Mouse (Mus musculus) heart, postnatal 0 days (tissue): Measurements from ENCODE around the gene Eid2. TPM values are rescaled to one million over a fixed set of nuclear protein-coding genes. Genes with fewer than 3 reads are reported as not detected.

Experiments used
- ATAC-seq: fragments of 200-750 bp; cut with Nextera tagmentation; 2 replicates; pipeline ENCODE4 v1.8.0; 2017; ENCODE audit warnings: low read depth, moderate number of reproducible peaks, moderate library complexity; ENCODE audit not compliant: insufficient read depth
- DNase-seq: peaks from one replicate; pipeline ENCODE4 v3.0.0-alpha.2; 2016; ENCODE audit warnings: low spot score
- H3K27ac ChIP-seq: fragments of 300-500 bp; sonication (generic); 2 replicates; pipeline ENCODE4 v1.5.1; 2014; ENCODE audit warnings: low read depth, mild to moderate bottlenecking
- H3K27me3 ChIP-seq: fragments of 300-500 bp; sonication (generic); 2 replicates; pipeline ENCODE4 v1.6.1; 2014; ENCODE audit warnings: low read length, mixed read lengths; ENCODE audit not compliant: control insufficient read depth, insufficient read depth
- H3K36me3 ChIP-seq: fragments of 300-500 bp; sonication (generic); replicated peaks from 2 replicates; pipeline ENCODE4 v1.6.1; 2014; ENCODE audit warnings: low read length, mixed read lengths; ENCODE audit not compliant: control insufficient read depth, insufficient read depth
- H3K4me1 ChIP-seq: fragments of 300-500 bp; sonication (generic); 2 replicates; pipeline ENCODE4 v1.6.1; 2014; ENCODE audit warnings: antibody characterized with exemption; ENCODE audit not compliant: control insufficient read depth, insufficient read depth
- H3K4me2 ChIP-seq: fragments of 300-500 bp; sonication (generic); 2 replicates; pipeline ENCODE4 v1.6.1; 2014; ENCODE audit warnings: low read depth, mild to moderate bottlenecking, low read length, moderate library complexity
- H3K4me3 ChIP-seq: fragments of 300-500 bp; sonication (generic); 2 replicates; pipeline ENCODE4 v1.5.1; 2014; ENCODE audit warnings: low read depth, low read length
- H3K9ac ChIP-seq: fragments of 300-500 bp; sonication (generic); replicated peaks from 2 replicates; pipeline ENCODE4 v1.6.1; 2014; ENCODE audit warnings: low read depth, low read length, mixed read lengths
- H3K9me3 ChIP-seq: fragments of 300-500 bp; sonication (generic); replicated peaks from 2 replicates; pipeline ENCODE4 v1.6.1; 2016; ENCODE audit warnings: low read length; ENCODE audit not compliant: control insufficient read depth
- CTCF ChIP-seq: IDR thresholded peaks from 2 replicates; pipeline ENCODE4 v1.5.1; 2016; ENCODE audit warnings: antibody characterized with exemption, control low read depth, low read depth
- EP300 ChIP-seq: IDR thresholded peaks from 2 replicates; pipeline ENCODE4 v1.6.1; 2016; ENCODE audit warnings: antibody characterized with exemption, low read depth
- WGBS: fragments of 180-500 bp; shearing (Covaris S2); extraction: QIAGEN DNeasy Blood & Tissue Kit; methylation state at CpG from one replicate; pipeline ENCODE4 v1.1.7; 2014; 5-methylcytosine and 5-hydroxymethylcytosine counted together
- polyA plus RNA-seq: library from polyadenylated mRNA; unstranded; fragments of >200 nt; fragmentation: Nextera tagmentation; extraction: Ambion mirVana; gene quantifications from 2 replicates; pipeline ENCODE4 v1.2.1, GENCODE M21; 2015
- total RNA-seq: library from RNA; depleted of rRNA; stranded (reverse); fragments of >200 nt; gene quantifications from 2 replicates; pipeline ENCODE4 v1.2.3, GENCODE M21; 2014; ENCODE audit warnings: low replicate concordance

Eid2 gene
- total and polyA plus RNA-seq, 2 experiments from 2014 or later, result 1.4 to 18.2 TPM

DNA sequence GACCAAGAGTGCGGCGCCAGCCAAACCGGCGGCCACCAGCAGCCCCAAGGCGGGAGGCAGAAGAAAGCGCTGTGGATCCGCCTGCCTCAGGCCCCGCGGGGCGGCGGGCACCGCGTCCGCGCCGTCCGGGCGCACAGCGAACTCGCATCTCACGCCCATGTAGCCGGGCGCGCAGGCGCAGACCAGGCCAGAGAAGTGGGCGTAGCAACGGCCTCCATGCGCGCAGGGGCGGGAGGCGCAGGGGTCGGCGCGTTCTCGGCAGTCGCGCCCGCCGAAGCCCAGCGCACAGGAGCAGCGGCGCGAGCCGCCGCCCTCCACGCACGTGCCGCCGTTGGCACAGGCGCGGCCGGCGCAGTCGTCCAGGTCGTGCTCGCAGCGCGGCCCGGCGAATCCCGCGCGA is 26.8 kb downstream of the Eid2 start:
- ATAC-seq, result peak; percentile 49; the same call in 1 of the 2 replicates
- Histone ChIP-seq H3K27ac (no peak overlapping the region), H3K9ac (no peak overlapping the region)

GRCm38 (mm10) chr7:28298837-28299625 is 31.4 kb downstream of the Eid2 start:
- Histone ChIP-seq H3K9ac (no peak overlapping the region), H3K4me1 (no peaks in the 10 kb centered on the region), H3K4me3 (no peak overlapping the region), H3K27ac (no peak overlapping the region), H3K9me3 (no peaks in the 10 kb centered on the region), H3K27me3 (peaks cover 70% of the 10 kb centered on the region), H3K36me3 (no peaks in the 10 kb centered on the region), H3K4me2 (no peak overlapping the region)
- TF ChIP-seq CTCF (peak; percentile 63), EP300 (no peak)
- 44% methylated on average over 36 of the region's 43 CpGs for WGBS
- ATAC-seq, result peak; percentile 37; the same call in 1 of the 2 replicates
- peak; percentile 57 for DNase-seq

More for the DNA sequence above, 26.8 kb downstream of the Eid2 start:
- TF ChIP-seq CTCF (no peak), EP300 (no peak)
- Histone ChIP-seq H3K4me3 (peak overlapping the region; percentile 44), H3K4me1 (no peaks in the 10 kb centered on the region), H3K4me2 (peak overlapping the region; percentile 64), H3K9me3 (no peaks in the 10 kb centered on the region), H3K27me3 (peaks cover 78% of the 10 kb centered on the region), H3K36me3 (no peaks in the 10 kb centered on the region)
- no peak for DNase-seq
- WGBS, result 5% methylated on average over 38 of the region's 63 CpGs

- DNase-seq, result peak; percentile 45
- peak; percentile 62; the same call in 1 of the 2 replicates for ATAC-seq
- Histone ChIP-seq H3K36me3 (peaks cover 22% of the 10 kb centered on the region), H3K27me3 (peaks cover 49% of the 10 kb centered on the region), H3K9ac (no peak within 1 kb of the TSS), H3K4me2 (peak within 1 kb of the TSS; percentile 49), H3K4me3 (peak within 1 kb of the TSS; percentile 25), H3K4me1 (no peaks in the 10 kb centered on the region), H3K9me3 (no peaks in the 10 kb centered on the region), H3K27ac (no peak within 1 kb of the TSS)
- WGBS, result under 1% methylated on average over 30 of the region's 30 CpGs
- peak; percentile 68 for TF ChIP-seq CTCF
- no peak for TF ChIP-seq EP300
Observed at GRCm38 (mm10) chr7:28301616-28302433, 34.1 kb downstream of the Eid2 start, which contains the start of gene Dll3. Dll3 (minus strand) TSS chr7:28302238.

GRCm38 (mm10) chr7:28305641-28306040 is 38.0 kb downstream of the Eid2 start:
- Histone ChIP-seq H3K36me3 (peaks cover 53% of the 10 kb centered on the region), H3K9me3 (no peaks in the 10 kb centered on the region), H3K27me3 (peaks cover 26% of the 10 kb centered on the region), H3K9ac (no peak overlapping the region), H3K4me3 (no peak overlapping the region), H3K4me1 (no peaks in the 10 kb centered on the region), H3K27ac (no peak overlapping the region), H3K4me2 (no peak overlapping the region)
- 81% methylated on average over 10 of the region's 10 CpGs for WGBS
- TF ChIP-seq EP300 (no peak), CTCF (no peak)
- no peak for DNase-seq
- ATAC-seq, result no peak

GRCm38 (mm10) chr7:28306216-28306615 is 38.5 kb downstream of the Eid2 start:
- no peak for TF ChIP-seq EP300
- no peak for TF ChIP-seq CTCF
- Histone ChIP-seq H3K27me3 (peaks cover 20% of the 10 kb centered on the region), H3K4me1 (peaks cover 4% of the 10 kb centered on the region), H3K9ac (no peak overlapping the region), H3K4me2 (no peak overlapping the region), H3K4me3 (no peak overlapping the region), H3K36me3 (peaks cover 53% of the 10 kb centered on the region), H3K9me3 (no peaks in the 10 kb centered on the region), H3K27ac (no peak overlapping the region)
- no peak for DNase-seq
- no peak for ATAC-seq
- WGBS, result 86% methylated on average over 8 of the region's 8 CpGs
